Mouse (Mus musculus) brain, embryonic 14.5 days (tissue): ENCODE measurements around the gene Twist2. TPM values are rescaled to one million over a fixed set of nuclear protein-coding genes. Genes with fewer than 3 reads are reported as not detected.
A peak's percentile ranks its signal among the peaks of the same experiment; 100 is the strongest.

Source experiments
- DNase-seq: peaks from one replicate; pipeline ENCODE4 v3.0.0-alpha.2; 2011; ENCODE audit warnings: low read depth
- CTCF ChIP-seq: fragments of 200-500 bp; IDR thresholded peaks from 2 replicates; pipeline ENCODE4 v1.5.1; 2012; ENCODE audit warnings: inconsistent platforms, mild to moderate bottlenecking, moderate library complexity, borderline replicate concordance; ENCODE audit not compliant: insufficient read depth, insufficient read length; ENCODE audit errors: extremely low read depth
- POLR2A ChIP-seq: fragments of 200-500 bp; IDR thresholded peaks from 2 replicates; pipeline ENCODE4 v1.6.1; 2012; ENCODE audit warnings: mild to moderate bottlenecking, inconsistent platforms, borderline replicate concordance; ENCODE audit not compliant: poor library complexity, insufficient read depth, insufficient read length, severe bottlenecking; ENCODE audit errors: extremely low read depth
- polyA plus RNA-seq: library from polyadenylated mRNA; depleted of rRNA; stranded (reverse); fragments of >200 nt; gene quantifications from 2 replicates; pipeline ENCODE4 v1.2.3, GENCODE M21; 2012

Gene Twist2
- polyA plus RNA-seq, 1 experiment, result 22.3 TPM

DNA sequence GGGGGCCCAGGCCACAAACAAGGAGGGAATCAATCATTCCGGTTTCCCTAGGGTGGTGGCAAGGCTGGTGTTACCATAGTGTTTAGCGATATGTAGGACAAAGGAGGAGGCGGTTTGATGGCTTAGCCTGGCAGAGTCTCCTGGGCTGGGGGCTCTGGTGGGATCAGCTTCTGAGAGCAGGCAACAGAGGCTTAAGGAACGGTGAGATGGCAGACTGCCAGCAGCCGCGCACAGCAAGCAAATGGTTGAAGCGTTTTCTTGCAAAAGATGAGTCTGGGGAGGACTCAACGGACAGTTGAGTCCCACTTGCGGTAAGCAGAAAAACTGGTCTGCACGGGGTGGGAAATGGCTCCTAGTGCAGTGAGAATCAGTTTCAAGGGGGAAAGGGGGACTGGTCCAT lies 19.3 kb downstream of the Twist2 start:
- TF ChIP-seq POLR2A (no peak), CTCF (no peak)
- DNase-seq, result peak; percentile 73

DNA sequence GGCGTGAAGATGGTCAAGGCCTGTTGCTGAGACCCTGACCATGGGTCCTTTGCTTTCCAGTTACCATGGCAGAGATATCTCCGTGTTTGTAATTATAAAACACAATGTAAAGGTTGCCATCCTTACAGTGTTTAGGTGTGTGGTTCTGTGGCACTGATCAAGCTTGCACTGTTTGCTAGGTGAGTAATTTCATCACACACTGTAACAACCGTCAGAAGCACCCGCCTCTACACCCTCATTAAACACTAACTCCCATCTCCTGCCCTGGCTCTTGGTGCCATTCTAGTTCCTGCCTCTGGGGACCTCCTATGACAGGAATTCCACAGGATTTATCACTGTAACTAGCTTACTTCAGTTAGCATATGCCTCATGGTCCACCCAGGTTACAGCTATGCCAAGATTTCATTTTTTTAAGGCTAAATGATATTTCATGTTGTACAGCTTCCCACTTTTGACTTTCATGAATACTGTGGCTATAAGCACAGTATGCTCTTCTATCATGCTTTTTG lies 21.1 kb downstream of the Twist2 start:
- no peak for DNase-seq
- TF ChIP-seq CTCF (no peak), POLR2A (no peak)

DNA sequence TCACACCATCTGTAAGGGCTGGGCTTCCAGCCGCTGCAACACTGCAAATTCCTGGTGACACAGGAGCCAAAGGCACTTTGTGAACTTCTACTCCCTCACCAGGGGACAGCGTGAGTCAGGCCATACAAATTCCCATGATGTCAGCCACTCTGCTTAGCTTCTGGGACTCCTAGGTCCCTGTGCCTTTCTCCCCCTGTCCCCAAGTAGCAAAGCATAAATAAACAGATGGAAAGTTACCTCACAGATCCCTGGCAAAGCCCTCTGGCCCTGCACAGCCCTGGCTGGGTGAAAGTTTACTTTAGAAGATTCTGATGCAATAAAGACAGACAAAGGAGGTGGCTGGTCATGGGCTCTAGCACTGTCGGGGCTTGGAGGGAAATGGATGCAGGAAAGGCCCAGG lies 22.3 kb downstream of the Twist2 start:
- DNase-seq, result no peak
- TF ChIP-seq POLR2A, result no peak
- TF ChIP-seq CTCF, result no peak

DNA sequence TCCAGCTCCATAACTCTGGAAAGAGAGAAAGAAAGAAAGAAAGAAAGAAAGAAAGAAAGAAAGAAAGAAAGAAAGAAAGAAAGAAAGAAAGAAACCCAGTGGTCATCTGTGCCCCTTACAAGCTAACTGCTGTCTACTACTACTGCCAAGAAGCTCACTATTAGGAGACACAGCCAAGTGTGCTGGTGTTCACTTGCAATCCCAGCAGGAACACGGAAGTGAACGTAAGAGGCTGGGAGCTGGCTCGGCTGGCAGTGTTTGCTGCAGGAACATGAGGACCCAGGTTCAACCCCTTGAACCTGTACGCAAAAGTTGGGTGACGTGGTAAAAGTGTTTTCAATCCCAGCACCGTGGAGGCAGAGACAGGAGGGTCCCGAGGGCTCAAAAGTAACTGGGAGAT lies 22.7 kb downstream of the Twist2 start:
- DNase-seq, result no peak
- no peak for TF ChIP-seq CTCF
- no peak for TF ChIP-seq POLR2A

DNA sequence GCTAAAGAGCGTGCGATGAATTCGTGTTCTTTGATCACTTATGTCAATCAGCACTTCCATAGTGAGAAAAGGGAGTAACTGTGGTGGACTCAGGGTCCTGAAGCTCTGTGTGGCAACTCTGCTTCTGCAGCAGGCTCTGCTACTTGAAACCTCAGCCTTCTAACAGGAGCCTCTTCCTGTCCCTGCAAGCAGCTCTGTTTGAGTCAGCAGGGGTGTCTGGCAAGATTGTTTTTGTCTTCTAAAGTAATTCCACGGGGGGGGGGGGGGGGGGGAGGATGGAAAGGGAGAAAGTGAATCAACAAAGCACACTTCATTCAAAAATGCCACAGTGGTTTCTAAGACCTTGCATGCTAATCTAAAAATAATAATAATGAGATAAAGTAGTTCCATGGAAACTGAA lies 24.0 kb downstream of the Twist2 start:
- TF ChIP-seq CTCF (no peak), POLR2A (no peak)
- no peak for DNase-seq

DNA sequence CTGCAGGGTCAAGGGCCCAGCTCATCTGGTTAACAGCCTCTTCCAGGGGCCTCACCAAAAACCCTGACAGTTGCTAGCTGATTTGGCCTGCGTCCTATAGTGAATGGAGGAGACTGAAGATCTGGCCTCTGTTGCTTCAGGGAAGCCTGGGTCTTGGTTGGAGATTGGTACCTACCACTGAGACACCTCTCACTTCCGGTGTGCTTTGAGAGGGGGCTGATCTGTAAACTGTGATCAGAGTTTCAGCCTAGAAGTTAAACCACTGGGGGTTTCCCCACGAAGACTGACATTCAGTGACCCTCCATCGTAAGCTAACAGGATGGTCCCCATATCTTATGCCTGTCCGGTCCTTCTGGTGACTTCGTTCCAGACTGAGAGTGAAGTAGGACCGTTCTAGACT lies 30.7 kb downstream of the Twist2 start:
- TF ChIP-seq CTCF (no peak), POLR2A (no peak)
- DNase-seq, result no peak

DNA sequence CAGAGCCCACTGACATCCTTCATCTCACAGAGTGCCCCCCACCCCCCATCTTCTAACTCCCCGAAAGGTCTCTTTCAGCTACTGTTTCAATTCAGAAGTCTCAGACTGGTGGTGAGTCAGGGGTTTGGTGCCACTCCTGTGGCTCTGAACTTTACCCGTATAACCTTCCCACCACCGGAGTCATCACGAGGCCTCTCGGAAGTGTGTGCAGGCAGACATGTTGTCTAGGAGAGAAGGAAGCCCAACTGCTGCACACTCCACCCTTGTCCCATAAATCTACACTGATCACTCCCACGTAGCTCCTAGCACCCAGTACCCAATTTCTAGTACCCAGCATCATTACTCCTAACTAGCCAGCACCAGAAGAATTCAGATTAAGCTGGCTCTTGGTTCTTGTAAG lies 38.3 kb downstream of the Twist2 start:
- no peak for DNase-seq
- TF ChIP-seq CTCF (no peak), POLR2A (no peak)

DNA sequence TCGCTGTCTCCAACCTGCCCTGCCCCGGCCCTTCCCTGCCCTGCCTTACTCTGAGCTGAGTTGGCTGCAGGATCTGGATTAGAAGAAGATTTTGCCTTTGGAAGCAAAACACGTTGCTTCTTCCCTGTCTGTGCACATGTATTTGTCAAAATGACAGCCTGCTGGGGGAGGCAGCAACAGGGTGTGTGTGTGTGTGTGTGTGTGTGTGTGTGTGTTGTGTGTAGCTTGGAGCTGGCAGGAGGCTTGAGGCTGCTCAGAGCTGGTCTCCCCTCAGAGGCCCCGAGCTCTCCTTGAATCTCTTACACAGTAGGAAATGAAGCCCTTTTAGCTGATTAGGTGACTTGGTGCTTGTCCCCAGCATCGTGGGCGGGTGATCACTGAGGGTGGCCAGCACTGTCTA lies 38.7 kb downstream of the Twist2 start:
- DNase-seq, result no peak
- TF ChIP-seq POLR2A, result no peak
- no peak for TF ChIP-seq CTCF

DNA sequence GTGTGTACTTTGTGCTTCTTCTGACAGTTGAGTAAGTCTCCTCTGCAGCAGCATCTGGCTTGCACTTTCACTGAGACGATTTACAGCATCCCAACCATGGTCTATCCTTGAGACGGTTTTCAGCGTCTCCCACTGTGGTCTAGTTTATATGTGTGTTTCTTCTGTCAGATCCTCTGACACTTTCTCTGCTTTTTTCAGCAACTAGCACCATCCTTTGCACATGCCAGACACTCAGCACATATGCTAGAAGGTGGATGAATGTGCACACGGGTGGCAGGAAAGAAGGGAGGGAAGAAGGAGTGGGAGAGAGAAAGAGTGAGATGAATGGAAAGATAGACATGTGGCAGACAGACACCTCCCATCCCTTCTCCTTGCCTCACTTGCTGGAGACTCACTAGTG lies 43.0 kb downstream of the Twist2 start:
- DNase-seq, result no peak
- TF ChIP-seq CTCF (no peak), POLR2A (no peak)

DNA sequence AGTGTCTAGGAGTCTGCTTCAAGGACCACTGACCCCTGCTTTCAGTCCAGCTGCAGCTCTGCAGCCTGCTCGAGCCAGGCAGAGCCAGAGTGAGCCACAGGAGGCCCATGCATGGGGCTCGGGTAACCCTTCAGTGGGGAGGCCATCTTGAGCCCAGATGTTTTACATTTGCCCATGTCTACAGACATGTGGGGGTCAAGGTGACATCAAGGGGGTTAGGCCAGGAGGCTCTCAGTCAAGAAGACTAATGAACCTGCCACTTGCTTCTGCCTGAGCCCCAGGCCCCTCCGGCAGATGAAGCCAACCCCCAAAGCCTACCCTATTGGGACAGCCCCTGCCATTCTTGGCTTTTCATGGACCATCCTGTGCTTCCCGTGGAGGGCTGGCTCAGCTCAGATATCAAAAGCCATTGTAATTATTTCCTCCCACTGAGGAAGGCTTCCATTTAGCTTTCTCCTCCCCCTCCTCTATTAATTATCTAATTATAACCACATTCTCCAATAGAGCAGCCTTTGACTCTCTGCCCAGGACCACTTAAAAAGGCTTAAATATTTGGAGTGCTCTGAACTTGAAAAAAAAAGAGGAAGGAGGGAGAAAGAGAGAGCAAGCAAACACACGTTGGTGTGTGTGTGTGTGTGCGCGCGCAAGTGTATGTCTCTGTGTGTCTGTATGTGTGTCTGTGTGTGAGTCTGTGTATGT lies 43.6 kb downstream of the Twist2 start:
- DNase-seq, result peak; percentile 55
- TF ChIP-seq POLR2A (no peak), CTCF (no peak)

DNA sequence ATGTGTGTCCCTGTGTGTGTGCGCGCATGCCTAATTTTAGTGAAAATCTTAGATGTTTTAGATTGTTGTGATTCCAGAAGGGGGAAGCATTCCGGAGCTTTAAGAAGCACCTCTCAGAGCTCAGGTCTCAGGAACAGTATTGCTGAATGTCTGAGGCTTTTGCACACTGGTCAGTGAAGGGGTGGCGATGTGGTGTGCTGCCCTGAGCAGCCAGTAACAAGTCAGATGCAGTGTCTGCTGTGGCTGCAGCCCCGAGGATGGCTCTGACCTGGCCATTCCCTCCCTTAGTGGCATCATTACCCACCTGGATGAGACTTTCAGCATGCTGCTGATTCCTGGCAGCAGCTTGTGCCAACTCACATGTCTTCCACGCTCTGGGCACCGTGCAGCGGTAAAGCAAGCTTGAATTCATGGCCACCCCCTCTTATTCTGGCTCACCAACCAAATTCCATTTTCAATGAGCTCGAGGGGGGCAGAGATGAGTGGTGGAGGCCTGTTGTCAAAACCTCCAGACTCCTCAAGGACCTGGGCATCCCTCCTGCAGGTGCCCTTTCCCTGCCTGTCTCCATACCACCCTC lies 44.2 kb downstream of the Twist2 start:
- peak; percentile 15 for DNase-seq
- TF ChIP-seq CTCF (no peak), POLR2A (no peak)

DNA sequence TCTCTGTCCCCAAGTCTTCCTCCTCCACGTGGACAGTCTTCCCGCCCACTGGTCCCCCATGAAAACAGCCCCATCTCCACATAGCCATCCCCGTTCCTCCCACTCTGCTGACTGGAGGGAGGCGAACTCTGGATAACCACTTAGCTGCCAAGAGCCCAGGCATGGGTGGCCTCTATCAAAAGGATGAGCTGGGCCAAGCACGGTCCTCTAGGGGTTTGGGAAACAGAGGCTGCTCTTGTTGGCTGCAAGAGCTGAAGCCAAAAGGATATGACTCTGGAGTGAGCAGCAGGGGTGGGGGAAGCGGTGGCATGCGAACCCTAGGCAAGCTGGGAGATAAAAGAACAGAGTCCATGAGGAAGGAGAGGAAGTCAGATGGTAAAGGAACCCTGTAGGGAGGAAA lies 50.0 kb downstream of the Twist2 start:
- no peak for TF ChIP-seq POLR2A
- TF ChIP-seq CTCF, result no peak
- DNase-seq, result no peak
